Mouse (Mus musculus) kidney, postnatal 10 days (tissue): ENCODE measurements at regions not wholly inside any gene's neighbourhood (a gene's known extent, or its start where the extent isn't known, plus 50 kb on each side); places are given as distances from the start of the nearest gene placed in this dataset.
A peak's percentile ranks its signal among the peaks of the same experiment; 100 is the strongest.

Source experiments
- DNase-seq: peaks from one replicate; pipeline ENCODE4 v3.0.0; 2021; ENCODE audit warnings: mixed read lengths

GRCm38 (mm10) chr13:28635230-28635950 is 318.1 kb downstream of the Sox4 start:
- no peak for DNase-seq

DNA sequence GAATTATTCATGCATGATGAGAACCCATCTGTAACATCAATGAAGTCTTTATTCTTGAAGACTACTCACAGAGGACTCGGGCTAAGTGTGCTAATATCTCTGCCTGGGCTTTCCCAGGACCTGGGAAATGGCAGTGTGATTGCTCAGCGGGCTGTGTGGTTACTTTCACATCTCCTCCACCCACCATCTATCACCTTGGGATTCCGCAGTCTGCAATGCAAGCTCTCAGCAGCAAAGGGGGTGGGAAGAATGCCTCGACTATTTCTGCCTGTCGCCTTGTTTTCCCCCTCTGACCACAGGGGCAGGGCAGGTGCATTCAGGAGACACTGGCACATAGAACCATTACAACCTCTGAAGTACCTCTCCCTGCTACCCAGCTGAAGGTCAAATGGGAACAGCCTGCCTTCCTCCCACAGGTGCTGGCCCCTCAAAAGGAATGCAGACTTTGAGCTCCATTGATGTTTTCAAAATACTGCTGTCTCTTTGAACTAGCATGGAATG is 319.9 kb downstream of the Sox4 start:
- DNase-seq: peak; percentile 43

DNA sequence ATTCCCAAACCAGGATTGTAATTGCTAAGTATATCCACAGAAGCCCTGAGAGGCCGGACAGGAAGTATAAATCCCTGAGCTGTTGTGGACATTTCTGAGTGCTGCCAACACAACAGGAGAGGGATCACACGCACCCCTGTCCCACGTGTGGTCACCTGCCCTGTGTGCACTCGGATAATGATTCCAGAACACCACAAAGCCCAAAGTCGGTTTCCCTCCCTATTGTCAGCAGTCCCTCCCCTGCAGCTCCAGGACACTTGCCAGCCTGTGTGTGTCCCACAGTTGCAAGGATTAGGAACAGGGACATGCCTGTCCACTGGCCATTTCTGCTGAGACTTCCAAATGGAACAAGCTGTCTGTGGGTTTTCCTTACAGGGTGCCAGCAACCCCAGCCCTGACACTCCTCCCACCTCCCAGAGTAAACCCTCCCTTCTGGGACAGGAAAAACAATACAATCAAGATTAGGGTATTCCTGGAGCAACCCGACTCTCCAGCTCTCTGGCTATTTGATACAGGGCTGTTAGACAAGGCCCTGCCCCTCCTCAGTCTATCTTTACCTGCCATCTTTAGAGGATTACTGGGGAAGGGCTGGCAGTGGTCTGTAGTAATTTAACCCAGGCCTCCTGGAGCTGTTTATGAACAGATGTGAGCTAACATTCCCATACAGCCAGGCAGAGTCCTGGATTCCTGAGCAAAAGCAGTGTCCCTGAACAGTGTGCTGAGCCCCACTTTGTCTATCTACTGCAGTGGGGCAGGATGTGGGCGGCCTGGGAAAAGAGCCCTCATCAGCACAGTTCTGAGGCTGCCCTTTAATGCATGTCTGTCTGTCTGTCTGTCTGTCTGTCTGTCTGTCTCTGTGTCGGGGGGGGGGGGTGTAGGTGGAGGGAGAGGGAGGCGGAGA is 323.8 kb downstream of the Sox4 start:
- peak; percentile 56 for DNase-seq

DNA sequence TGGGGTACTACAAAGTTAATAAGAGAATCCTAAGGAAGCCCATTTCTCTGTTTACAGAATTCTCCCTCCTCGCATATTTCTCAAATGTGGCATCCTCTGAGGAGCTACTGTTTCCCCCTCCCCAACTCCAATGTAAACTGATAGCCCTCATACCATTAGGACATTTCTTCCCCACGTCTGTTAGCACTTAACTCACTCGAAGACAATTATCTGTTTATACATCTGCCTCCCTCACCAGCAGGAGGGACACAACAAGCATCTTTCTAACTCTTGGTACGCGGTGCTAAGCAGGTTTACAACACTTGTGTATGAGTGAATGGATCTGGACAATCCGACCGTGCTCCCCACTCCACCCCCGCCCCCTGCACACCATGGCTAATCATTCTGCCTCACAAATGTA is 324.8 kb downstream of the Sox4 start:
- DNase-seq: no peak

DNA sequence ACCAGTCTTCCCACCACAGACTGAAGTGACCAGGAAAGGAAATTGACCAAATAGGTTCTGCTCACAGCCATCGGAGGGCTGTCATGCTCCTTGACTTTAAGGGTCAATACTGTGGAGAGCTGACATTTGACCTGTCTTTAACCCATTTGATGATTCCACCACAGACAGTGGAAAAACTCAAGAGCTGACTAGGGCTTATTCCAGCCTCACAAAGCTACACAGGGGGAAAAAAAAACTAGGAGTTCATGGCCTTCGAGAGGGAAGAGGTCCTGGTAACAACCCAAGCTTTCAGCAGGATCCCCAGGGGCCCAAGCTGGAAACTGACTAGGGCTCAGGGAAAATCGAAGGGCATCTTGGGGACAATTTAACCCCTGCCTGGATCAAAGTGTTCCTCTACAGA is 334.6 kb downstream of the Sox4 start:
- DNase-seq: no peak

DNA sequence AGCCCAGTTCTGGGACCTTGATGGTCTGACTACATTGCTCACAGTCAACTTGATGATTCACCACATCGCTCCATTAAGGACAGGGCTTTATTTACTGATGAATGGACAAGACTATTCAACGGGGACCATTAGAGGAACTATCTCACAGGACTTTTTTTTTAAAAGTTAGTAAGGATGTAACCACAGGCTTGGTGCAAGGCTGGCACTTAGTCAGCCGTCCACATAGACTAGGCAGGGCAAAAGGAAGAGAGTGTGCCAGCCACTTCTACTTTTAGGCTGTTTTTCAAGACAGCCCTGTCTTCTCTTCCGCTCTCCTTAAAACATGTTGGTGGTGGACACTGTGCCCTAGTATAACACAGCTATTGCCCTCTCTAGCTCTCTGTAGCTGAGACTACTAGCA is 336.0 kb downstream of the Sox4 start:
- DNase-seq: no peak

- DNase-seq: no peak
Measured at GRCm38 (mm10) chr13:28616645-28617381, 336.7 kb downstream of the Sox4 start.

DNA sequence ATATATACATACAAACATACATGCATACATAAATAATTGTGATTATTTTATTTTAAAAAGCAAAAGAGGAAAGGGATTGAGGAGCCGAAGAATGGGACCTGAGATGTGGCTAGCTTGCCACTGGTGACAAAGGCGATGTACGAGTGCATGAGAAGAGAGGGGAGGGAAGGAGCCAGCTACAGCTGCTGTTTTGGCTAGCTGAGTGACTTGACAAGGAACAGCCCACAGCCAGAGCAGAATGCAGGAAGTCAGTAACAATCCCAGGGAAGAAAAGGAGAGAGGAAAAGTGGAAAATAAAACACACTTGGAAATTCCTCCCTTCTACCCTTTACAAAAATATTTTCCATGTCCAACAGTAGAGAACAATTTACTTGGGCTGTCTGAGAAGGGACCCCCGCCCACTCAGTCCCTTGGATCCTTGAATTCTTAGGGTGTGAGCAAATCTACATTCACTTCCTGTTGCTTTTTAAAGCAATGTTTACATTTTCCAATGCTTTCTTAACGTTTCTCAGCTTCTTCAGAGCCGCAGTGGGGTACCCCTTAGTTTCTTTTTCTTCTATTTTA is 345.9 kb downstream of the Sox4 start:
- DNase-seq: peak; percentile 49

GRCm38 (mm10) chr13:28606651-28607050 is 346.9 kb downstream of the Sox4 start:
- no peak for DNase-seq

DNA sequence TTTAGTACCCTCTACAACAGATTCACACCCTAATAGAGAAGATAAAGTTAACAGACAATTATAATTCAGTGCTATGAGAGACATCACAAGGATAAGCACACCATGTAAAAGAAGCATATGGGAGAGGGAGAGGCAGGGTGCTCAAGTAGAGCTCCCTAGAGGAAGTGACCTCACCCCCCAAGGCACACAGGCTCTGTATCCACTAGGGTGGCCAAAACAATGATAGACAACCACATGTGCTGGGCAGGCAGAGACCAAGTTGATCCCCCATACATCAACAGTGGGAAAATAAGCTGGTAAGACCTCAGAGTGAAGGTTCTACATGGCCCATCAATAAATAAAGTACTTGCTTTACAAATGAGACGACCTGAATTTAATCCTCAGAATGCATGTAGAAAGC is 347.7 kb downstream of the Sox4 start:
- no peak for DNase-seq

DNA sequence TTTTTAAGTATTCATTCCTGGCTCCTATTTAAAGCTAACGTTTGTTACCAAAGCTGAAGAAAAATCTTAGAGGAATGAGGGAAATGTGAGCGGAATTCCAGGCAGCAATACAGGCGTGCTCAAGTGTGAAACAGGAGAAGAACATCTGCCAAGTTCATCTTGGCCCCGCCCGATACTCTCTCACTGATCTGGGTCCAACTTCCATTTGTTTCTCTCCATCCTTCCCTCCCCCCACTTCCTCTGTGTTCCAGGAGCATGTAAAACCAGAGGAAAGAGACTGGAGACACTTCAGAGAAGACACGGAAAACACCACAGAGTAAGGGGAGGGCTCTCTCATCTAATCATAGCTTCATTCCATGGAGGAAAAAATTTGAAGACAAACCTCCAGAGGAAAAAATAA is 346.7 kb downstream of the Gm11361 start:
- DNase-seq: peak; percentile 68

DNA sequence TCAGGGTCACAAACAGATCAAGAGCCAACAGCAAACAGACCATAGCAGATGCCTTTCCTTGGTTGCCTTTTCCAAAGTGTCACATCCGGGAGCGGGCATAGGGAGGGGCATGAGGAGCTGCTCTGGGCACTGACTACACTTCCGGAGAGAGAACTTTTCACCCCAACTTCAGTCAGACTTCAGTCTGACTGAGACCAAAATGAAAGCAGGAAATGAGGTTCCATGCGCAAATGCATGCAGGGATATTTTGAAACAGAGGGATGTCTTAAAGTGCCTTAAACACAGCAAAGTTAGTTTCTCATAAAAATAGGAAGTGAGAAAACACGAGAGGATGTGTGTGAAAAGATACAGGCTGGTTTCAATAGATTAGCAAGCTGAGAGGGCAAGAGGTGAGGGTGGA is 343.5 kb downstream of the Gm11361 start:
- DNase-seq: peak; percentile 46

- DNase-seq: no peak
Measured at GRCm38 (mm10) chr13:28596367-28596766, 339.0 kb downstream of the Gm11361 start.

DNA sequence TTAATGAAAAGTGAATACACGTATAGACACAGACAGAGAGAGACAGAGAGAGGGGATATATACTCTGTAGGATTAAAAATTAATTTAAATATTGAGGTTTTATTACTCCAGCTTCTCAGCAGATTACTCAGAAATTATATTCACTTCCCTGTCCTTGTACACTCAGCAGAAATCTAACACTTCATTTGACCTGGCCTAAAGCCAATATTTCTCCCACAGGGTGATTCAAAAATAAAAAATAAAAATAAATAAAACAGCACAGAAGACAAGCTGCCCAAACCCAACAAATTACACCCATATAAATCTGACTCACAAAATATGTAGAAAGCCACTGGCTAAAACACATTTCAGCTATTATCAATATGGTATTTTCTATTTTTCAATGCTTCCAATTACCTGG is 334.8 kb downstream of the Gm11361 start:
- DNase-seq: no peak

DNA sequence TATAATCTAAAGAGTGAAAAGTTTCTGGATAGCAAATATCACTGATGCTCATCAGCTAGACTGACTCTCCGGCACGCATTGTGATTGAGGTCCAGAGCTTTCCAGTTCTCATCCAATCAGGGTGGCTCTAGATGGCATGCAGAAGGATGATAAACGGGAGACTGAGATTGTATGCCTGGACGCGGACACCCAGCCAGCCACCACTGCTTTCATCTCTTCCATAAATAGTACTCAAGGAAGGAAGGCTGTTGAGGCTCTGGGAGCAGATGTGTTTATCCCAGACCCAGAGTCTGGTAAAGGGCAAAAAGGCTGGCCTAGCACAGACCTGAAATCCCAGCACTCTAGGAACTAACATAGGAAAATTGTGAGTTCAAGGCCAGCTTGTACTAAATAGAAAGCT is 330.6 kb downstream of the Gm11361 start:
- DNase-seq: no peak

DNA sequence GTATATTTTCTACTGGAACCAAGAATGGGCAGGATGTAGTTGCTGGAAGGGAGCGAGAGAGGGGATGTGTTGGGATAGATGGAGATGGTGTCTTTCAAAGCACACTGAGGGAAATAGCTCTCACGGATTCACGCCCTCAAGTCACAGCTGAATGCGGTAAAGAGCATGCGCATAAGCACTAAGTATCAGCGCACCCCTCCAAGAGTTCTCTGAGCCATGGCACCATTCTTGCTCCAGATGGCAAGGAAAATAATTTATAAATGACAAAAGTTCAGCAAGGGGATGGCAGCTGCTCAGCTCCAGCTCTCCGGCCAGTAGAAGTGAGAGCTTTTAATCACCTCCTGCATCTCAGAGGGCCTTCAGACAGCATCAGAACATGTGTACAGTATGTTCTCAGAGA is 329.4 kb downstream of the Gm11361 start:
- no peak for DNase-seq

DNA sequence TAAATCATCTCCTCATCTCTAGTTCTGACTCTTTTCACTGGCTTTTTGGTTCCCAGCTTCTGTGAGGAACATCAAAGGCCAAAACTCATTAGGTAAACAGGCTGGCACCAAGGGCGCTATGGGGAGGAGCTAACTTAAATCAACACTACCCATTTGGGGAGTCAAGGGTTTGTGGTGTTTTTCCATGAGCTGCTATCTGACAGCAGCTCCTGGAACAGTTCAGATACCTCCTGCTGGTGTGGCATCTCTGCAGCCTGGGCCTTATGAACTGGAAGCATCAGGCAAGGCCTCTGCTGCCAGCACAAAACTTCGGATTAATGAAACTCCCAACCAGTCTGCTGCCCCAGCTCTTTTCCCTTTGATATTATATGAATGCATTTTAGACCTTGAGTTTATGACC is 328.8 kb downstream of the Gm11361 start:
- DNase-seq: no peak

DNA sequence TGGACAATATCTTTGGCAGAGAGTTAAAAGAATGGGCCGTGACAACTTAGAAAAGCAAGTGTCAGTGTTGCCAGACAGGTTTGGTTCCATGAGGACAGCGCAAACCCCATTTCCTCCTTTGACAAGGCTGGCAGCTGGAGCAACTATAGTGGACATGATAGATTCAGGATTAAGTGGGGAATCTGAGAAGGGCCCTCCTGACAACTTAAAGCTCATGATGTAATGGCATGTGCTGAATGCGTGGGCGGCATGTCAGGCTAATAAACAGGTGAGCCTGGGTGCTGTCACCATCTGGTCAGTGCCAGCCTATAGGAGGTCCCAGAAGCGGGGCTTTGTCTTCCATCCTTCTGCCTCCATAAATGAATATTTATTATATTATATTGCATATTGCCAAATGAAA is 326.3 kb downstream of the Gm11361 start:
- DNase-seq: no peak

DNA sequence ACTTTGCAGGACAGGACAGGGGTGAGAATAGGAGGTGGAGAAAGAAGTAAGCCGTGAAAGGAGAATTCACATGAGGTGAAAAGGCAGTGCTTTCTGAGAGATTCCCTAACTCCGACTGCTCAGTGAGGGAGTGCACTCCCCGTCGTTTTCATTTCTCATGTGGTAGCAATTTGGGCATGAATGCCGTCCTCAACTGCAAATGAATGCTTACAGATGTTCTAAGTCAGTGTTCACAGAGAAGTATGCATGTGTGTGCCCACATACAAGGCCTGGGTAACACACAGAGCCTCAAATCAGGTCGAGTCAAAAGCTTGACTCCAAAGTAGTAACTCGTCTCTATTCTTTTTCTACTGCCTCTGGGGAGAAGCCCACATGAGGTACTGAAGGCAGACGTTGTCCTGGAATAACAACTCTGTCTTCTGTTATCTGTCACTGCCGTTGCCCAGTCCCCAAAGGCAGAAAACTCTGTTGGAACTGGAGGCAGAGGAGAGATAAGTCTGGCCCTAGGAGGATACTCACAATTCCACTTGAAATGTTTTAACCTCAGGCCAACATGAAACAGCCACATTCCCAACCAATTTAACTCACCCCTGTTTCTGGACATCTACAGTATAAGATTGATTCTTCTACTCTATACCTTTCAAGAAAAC is 318.0 kb downstream of the Gm11361 start:
- DNase-seq: no peak

DNA sequence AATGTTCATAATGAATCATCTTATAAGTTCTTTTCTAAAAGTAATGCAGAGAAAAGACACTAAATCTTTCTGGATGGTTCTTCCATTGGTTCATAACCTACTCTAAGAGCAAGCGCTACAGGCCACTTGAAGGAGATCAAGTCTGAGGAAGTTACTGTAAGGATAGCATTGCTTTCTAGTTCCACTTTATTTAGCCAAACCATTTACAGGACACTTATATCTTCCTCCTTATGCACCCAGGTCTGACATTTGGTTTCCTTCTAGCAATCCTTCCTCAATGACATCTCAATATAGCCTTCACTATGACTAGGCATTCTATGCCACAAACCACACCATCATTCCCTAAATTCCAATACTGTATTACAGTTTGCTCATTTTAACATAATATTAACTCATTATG is 316.0 kb downstream of the Gm11361 start:
- no peak for DNase-seq

DNA sequence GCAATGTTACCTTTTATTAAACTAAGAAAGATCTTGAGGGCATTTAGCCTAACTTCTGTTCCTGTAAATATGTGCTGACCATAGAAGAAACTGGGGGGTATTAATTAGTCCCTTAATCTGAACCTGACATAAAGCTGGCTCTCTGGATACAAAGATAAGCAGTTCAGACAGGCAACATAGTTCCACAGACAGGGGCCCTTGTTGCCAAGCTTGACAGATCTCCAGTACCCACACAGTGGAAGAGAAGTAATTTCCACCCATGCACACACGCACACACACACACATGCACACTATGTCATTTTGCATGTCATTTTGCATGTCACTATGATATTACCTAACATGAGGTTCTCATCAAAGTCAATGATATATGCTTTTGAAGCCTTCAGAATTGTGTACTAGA is 315.1 kb downstream of the Gm11361 start:
- DNase-seq: no peak

GRCm38 (mm10) chr13:28571716-28572115 is 314.4 kb downstream of the Gm11361 start:
- DNase-seq: no peak

DNA sequence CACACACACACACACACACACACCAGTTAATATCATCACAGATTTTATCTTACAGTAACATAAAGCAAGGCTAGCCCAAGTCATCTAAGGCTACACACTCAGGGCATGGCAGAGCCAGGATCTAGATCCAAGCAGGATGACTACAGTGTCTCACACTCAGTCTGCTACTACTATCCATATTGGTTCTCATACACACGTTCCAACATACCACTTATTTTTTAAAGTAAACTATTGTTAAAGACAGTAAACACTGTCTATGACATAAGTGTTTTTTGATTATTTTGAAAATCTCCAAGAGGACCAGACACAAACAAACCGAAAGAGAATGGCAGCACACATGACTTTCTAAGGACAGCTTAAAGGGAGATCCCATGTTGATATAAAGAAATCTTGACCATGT is 306.3 kb downstream of the Gm11361 start:
- no peak for DNase-seq
